In the genomic region with DNA sequence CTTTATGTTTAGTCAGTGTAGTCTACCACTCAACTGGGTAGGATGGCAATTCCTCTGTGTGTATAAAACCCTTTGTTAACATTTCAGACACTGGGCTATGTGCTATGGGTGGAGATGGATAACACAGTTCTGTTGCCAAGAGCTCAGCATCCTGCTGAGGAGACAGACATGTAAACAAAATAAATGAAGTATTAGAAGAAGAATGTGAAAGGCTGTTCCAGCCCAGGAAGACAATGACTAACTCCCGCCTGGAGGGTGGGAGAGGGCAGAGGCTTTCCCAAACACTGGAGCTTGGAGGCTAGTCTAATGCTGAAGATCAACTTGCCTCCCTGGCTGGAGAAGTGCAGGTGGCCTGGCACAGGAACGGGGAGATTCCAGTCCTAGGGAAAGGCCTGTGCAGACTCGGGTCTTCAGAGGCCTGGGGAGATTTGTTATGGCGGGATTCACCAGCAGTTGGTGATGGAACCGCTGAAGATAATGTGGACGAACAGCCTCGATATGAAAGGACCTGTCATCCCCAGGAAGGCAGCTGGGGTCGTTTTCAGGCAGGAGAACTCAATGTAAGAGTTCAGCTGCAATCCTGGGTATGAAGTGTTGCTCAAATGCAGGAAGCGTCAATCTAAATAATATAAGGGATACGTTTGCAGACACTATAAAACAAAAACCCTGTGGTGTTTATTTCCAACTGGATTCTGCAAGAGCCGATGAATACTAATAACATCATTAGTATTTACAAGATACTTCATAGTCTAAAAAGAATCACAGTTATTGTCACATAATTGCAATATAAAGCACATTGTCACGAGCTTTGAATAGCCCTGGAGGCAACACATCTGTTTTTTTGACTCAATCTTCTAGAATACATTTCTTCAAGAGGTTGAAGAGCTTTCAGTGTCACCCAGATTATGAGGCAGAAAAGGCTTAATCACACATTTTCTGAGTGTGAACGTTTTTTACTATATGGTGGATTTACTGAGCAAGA, we compare ENCODE assay signal across 9 mouse cellular contexts.
DNase-seq lines count a peak whose midpoint lies in the region; ATAC-seq lines count a peak whose summit lies in the region.
"Had no signal": no experiment of that assay in that cellular context is flagged by ENCODE, and none has a peak within 500 bp of the region (broad histone marks: within the 10 kb centered on the region; RNA-seq: fewer than 3 reads in every experiment).

No protein-coding gene starts in this region.

- no peaks in the 10 kb centered on the region for H3K36me3 ChIP-seq in hindbrain, embryonic 16.5 days (ENCODE audit: control insufficient read depth, insufficient read depth, low read length)
- H3K36me3 ChIP-seq in midbrain, embryonic 13.5 days = no peaks in the 10 kb centered on the region

- H3K9me3 ChIP-seq in hindbrain, embryonic 16.5 days (ENCODE audit: control insufficient read depth, low read length) = no peaks in the 10 kb centered on the region
- no peaks in the 10 kb centered on the region for H3K9me3 ChIP-seq in midbrain, embryonic 13.5 days

- H3K4me3 ChIP-seq in hindbrain, embryonic 16.5 days (ENCODE audit: low read length) = no peak overlapping the region
- no peak overlapping the region for H3K4me3 ChIP-seq in midbrain, embryonic 13.5 days (replicated peaks)

- DNase-seq in gastrocnemius, postnatal 10 days = peak; percentile 3
- DNase-seq in gastrocnemius, postnatal 36 days = no peak
- peak; percentile 8 for DNase-seq in embryo, embryonic 9.5 days (ENCODE audit: extremely low spot score)
- no peak for DNase-seq in liver
- no peak for DNase-seq in right cerebral cortex, postnatal 25 days
- DNase-seq in cerebellum, adult 9-11 months = no peak
- DNase-seq: cerebellum, adult 11 months had no signal

- H3K4me2 ChIP-seq in hindbrain, embryonic 16.5 days (ENCODE audit: low read length) = no peak overlapping the region
- no peak overlapping the region for H3K4me2 ChIP-seq in midbrain, embryonic 13.5 days (replicated peaks)

- 29% methylated on average over 13 of the region's 13 CpGs for WGBS in hindbrain, embryonic 16.5 days
- WGBS in midbrain, embryonic 13.5 days = 47% methylated on average over 13 of the region's 13 CpGs

- H3K27ac ChIP-seq in hindbrain, embryonic 16.5 days (ENCODE audit: low read depth, low read length) = no peak overlapping the region
- no peak overlapping the region for H3K27ac ChIP-seq in midbrain, embryonic 13.5 days

- intact Hi-C loops in gastrocnemius, postnatal 36 days (cut with DNase I) = no loop called here

- H3K9ac ChIP-seq in hindbrain, embryonic 16.5 days (ENCODE audit: low read depth, low read length) = no peak overlapping the region
- no peak overlapping the region for H3K9ac ChIP-seq in midbrain, embryonic 13.5 days (replicated peaks)

- H3K27me3 ChIP-seq in hindbrain, embryonic 16.5 days (replicated peaks; ENCODE audit: control insufficient read depth, insufficient read depth, low read length) = no peaks in the 10 kb centered on the region
- no peaks in the 10 kb centered on the region for H3K27me3 ChIP-seq in midbrain, embryonic 13.5 days

- H3K4me1 ChIP-seq in hindbrain, embryonic 16.5 days (ENCODE audit: control insufficient read depth, insufficient read depth, low read depth, low read length) = peaks cover 4% of the 10 kb centered on the region
- peaks cover 14% of the 10 kb centered on the region for H3K4me1 ChIP-seq in midbrain, embryonic 13.5 days (replicated peaks)

- ATAC-seq in hindbrain, embryonic 16.5 days = peak; percentile 68; the same call in 1 of the 2 replicates
- peak; percentile 63; the same call in 1 of the 2 replicates for ATAC-seq in midbrain, embryonic 13.5 days

Comparison
In these comparisons a context has a peak if more than half of its experiments do, and no peak if none do; other contexts are left out.
1. DNase-seq: peak in gastrocnemius, postnatal 10 days (single experiment) and embryo, embryonic 9.5 days (single experiment); none in gastrocnemius, postnatal 36 days (0 of 2), liver (single experiment), right cerebral cortex, postnatal 25 days (single experiment) and cerebellum, adult 9-11 months (single experiment).